Mouse (Mus musculus): ENCODE data around the gene Mrps35. TPM values are rescaled to one million over a fixed set of nuclear protein-coding genes. Genes with fewer than 3 reads are reported as not detected.

The Mrps35 gene
- total RNA-seq, 1 experiment from 2014 or later, result 46.9 TPM

DNA sequence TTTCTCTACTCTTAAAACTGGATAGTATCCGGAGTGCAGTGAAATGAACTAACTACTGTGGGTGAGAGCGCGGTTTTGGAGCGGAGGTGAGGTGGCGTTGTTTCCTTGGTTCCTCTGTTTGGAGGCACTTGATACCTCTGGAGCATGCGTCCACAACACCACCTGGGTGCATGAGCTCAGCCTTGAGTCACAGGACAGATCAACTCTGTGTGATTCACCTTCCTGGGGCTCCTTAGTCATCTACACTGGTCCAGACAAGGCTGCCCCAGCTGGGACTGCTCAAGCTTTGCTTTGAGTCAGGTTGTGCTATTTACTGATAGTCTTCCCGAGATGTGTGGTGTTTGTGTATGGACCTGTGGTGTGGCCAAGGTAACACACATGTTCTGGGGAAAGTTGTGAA lies 75.2 kb downstream of the Mrps35 start:
- ATAC-seq (ENCODE audit: extremely low read depth, insufficient number of reproducible peaks, low FRiP score, poor library complexity, severe bottlenecking), result no peak

DNA sequence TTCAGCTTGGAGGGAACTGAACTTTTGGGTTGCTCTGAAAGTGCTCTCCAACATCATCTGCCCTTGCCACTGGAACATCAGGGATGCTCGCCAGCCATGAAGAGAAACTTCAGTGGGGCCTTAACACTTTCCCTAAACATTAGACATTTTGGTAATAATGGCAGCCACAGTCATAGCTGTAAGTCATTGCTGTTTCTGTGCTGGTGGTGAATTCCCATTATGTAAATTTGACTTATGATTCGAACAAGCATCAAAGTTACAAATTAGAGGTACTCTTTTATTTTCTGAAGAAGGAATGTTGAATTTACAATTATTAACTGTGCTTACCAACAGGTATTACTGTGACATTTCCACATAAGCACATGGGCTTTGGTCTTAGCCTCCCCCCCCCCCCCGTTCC lies 75.6 kb downstream of the Mrps35 start:
- ATAC-seq (ENCODE audit: extremely low read depth, insufficient number of reproducible peaks, low FRiP score, poor library complexity, severe bottlenecking), result no peak

DNA sequence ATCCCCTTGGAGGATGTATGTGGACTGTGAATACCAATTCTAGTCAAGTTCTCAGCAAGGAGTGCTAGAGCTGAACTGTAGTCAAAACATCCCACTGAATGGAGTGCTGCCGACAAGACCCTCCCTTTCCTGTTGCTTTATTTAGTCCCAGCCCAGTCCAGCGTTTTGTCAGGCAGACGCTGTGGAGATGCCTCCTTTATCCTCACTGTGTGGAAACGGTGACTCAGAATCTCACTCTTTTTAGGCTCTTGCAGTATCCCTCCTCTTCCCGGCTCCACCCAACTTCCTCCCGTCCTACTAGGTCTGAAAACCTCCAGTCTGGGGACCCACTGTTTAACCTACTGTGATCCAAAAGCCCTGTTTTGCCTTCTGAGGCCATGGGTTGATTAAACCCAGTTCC lies 78.8 kb downstream of the Mrps35 start:
- ATAC-seq (ENCODE audit: extremely low read depth, insufficient number of reproducible peaks, low FRiP score, poor library complexity, severe bottlenecking), result no peak

Other genes starting within 250 kb of the Mrps35 start
- 0.93 TPM in 1 of 2 replicates, not detected in the other for gene Arntl2, start 246.7 kb upstream of the Mrps35 start, total RNA-seq (2017)
- gene Smco2, start 192.7 kb upstream of the Mrps35 start, total RNA-seq (2017), result not detected in 2 replicates
- 4.5 and 4.9 TPM in 2 replicates for gene Ppfibp1, start 154.3 kb upstream of the Mrps35 start, total RNA-seq (2017)
- gene 1700034J05Rik, start 88.3 kb upstream of the Mrps35 start, total RNA-seq (2017), result not detected in 2 replicates
- 0.49 and 0.70 TPM in 2 replicates for gene Rep15, start 10.2 kb upstream of the Mrps35 start, total RNA-seq (2017)
- not detected in 2 replicates for gene Mansc4, start 44.3 kb downstream of the Mrps35 start, total RNA-seq (2017)
- gene Klhl42, start 48.6 kb downstream of the Mrps35 start, total RNA-seq (2017), result 14.9 and 18.0 TPM in 2 replicates
- not detected in 2 replicates for gene Pthlh, start 221.4 kb downstream of the Mrps35 start, total RNA-seq (2017)

Data from neutrophil, adult 5-6 weeks (primary cell).